Mouse (Mus musculus) small intestine, adult 2 months (tissue): ENCODE data around the gene Eral1. TPM values are rescaled to one million over a fixed set of nuclear protein-coding genes. Genes with fewer than 3 reads are reported as not detected.

Source experiments
- H3K27ac ChIP-seq: fragments of 200-500 bp; 2 replicates; pipeline ENCODE4 v1.5.1; 2012; ENCODE audit warnings: low read depth, low read length, control low read depth, inconsistent platforms; ENCODE audit not compliant: insufficient read depth
- H3K27me3 ChIP-seq: fragments of 200-500 bp; 2 replicates; pipeline ENCODE4 v1.6.1; 2012; ENCODE audit warnings: mild to moderate bottlenecking, moderate library complexity, low read length, inconsistent platforms; ENCODE audit not compliant: control insufficient read depth, insufficient read depth
- H3K36me3 ChIP-seq: fragments of 200-500 bp; 2 replicates; pipeline ENCODE4 v1.6.1; 2012; ENCODE audit warnings: mild to moderate bottlenecking, low read length, control low read depth, inconsistent platforms; ENCODE audit not compliant: control insufficient read depth, insufficient read depth
- H3K4me1 ChIP-seq: fragments of 200-500 bp; 2 replicates; pipeline ENCODE4 v1.6.1; 2012; ENCODE audit warnings: low read length, inconsistent platforms, mixed read lengths; ENCODE audit not compliant: control insufficient read depth, insufficient read depth, insufficient read length
- H3K4me3 ChIP-seq: fragments of 200-500 bp; 2 replicates; pipeline ENCODE4 v1.5.1; 2012; ENCODE audit warnings: low read depth, mild to moderate bottlenecking, control low read depth, inconsistent platforms, low read length, moderate library complexity
- CTCF ChIP-seq: fragments of 200-500 bp; IDR thresholded peaks from 2 replicates; pipeline ENCODE4 v1.5.1; 2012; ENCODE audit warnings: low read depth, mild to moderate bottlenecking, control low read depth, inconsistent platforms, low read length, moderate library complexity, mixed read lengths; ENCODE audit not compliant: insufficient replicate concordance, insufficient read length; ENCODE audit errors: extremely low read depth
- POLR2A ChIP-seq: fragments of 200-500 bp; IDR thresholded peaks from 2 replicates; pipeline ENCODE4 v1.6.1; 2012; ENCODE audit warnings: low read depth, mild to moderate bottlenecking, control low read depth, inconsistent platforms, low read length, moderate library complexity
- WGBS: fragments of 180-500 bp; shearing (Covaris S2); methylation state at CpG from one replicate; pipeline ENCODE4 v1.1.7; 2018; 5-methylcytosine and 5-hydroxymethylcytosine counted together
- polyA plus RNA-seq: library from polyadenylated mRNA; depleted of rRNA; stranded (reverse); fragments of >200 nt; gene quantifications from 2 replicates; pipeline ENCODE4 v1.2.3, GENCODE M21; 2012

Gene Eral1
- polyA plus RNA-seq, 1 experiment, result 17.3 TPM

DNA sequence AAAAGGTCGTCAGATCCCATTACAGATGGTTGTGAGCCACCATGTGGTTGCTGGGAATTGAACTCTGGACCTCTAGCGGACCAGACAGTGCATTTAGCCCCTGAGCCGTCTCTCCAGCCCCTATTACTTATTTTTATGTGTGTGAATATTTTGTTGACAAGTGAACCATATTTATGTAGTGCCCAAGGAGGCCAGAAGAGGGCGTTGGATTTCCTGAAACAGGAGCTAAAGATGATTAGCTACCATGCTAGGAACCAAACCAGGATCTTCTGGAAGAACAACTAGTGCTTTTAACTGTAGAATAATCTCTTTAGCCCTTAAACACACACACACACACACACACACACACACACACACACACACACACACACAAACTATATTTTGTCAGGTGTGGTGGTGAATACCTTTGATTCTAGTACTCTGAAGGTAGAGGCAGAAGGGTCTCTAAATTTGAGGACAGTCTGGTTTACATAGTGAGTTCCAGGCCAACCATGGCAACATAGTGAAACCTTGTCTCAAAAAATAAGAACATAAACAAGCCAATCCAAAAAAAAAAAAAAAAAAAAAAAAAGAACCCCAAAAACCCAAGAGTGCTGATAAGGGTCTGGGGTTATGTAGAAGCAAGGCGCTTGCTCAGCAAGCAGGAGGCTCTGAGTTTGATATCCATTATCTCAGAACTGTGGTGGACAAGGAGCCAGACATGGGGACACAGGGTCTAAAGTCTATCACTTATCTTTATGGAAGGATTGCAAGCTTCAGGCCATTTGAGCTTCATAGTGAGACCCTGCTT, 23.0 kb upstream of the Eral1 start:
- H3K27me3 ChIP-seq, result no peaks in the 10 kb centered on the region
- no peak for TF ChIP-seq CTCF
- TF ChIP-seq POLR2A, result no peak
- no peak overlapping the region for H3K27ac ChIP-seq
- peaks cover 6% of the 10 kb centered on the region; the same call in 1 of the 2 replicates for H3K4me1 ChIP-seq
- WGBS, result 44% methylated on average over 5 of the region's 5 CpGs
- H3K36me3 ChIP-seq, result no peaks in the 10 kb centered on the region
- no peak overlapping the region for H3K4me3 ChIP-seq

DNA sequence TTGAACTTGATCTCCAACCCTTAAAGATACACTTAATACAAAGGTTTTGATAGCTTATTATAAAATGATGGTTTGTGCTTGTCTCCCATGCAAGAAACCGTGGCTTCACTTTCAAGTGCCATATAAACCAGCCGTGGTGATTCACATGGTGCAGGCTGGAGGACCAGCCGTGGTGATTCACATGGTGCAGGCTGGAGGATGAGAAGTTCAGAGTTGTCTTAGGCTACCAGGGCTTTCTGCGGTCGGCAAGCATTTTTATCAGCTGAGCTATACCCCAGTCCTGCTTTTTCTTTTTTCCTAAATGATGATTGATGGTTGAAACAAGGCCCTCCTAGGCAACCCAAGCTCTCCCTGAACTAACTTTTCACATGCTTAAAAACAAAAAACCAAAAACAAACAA, 22.0 kb upstream of the Eral1 start:
- Histone ChIP-seq H3K27ac (no peak overlapping the region), H3K36me3 (no peaks in the 10 kb centered on the region), H3K4me1 (peaks cover 6% of the 10 kb centered on the region; the same call in 1 of the 2 replicates), H3K4me3 (no peak overlapping the region), H3K27me3 (no peaks in the 10 kb centered on the region)
- no peak for TF ChIP-seq POLR2A
- no peak for TF ChIP-seq CTCF
- 85% methylated on average over 5 of the region's 5 CpGs for WGBS

GRCm38 (mm10) chr11:78100746-78101145, 20.6 kb upstream of the Eral1 start:
- Histone ChIP-seq H3K27me3 (no peaks in the 10 kb centered on the region), H3K27ac (no peak overlapping the region), H3K4me3 (no peak overlapping the region), H3K36me3 (no peaks in the 10 kb centered on the region), H3K4me1 (peaks cover 6% of the 10 kb centered on the region; the same call in 1 of the 2 replicates)
- TF ChIP-seq CTCF, result no peak
- TF ChIP-seq POLR2A, result no peak
- WGBS, result 87% methylated on average over 11 of the region's 11 CpGs

DNA sequence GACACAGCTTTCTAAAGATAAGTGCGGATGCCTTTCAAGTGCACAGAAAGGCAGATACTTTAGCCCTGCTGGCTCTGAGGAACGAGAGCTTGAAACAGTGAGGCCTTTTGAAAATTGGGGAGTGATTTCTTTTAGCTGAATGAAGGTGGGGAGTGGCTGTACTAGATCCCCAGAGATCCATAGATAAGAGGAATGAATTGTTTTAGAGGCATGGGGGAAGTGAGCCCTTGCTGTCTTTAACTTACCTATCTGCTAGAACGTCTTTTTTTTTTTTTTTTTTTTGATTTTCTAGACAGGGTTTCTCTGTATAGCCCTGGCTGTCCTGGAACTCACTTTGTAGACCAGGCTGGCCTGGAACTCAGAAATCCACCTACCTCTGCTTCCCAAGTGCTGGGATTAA, 16.9 kb upstream of the Eral1 start:
- H3K27ac ChIP-seq, result no peak overlapping the region
- no peaks in the 10 kb centered on the region for H3K36me3 ChIP-seq
- 52% methylated on average over 3 of the region's 3 CpGs for WGBS
- H3K27me3 ChIP-seq, result no peaks in the 10 kb centered on the region
- TF ChIP-seq POLR2A, result no peak
- no peak for TF ChIP-seq CTCF
- H3K4me3 ChIP-seq, result no peak overlapping the region
- H3K4me1 ChIP-seq, result peaks cover 3% of the 10 kb centered on the region; the same call in 1 of the 2 replicates

- TF ChIP-seq CTCF (no peak), POLR2A (no peak)
- peak overlapping the region; percentile 89 for H3K4me3 ChIP-seq
- no peaks in the 10 kb centered on the region for H3K27me3 ChIP-seq
- H3K4me1 ChIP-seq, result peaks cover 3% of the 10 kb centered on the region; the same call in 1 of the 2 replicates
- H3K36me3 ChIP-seq, result no peaks in the 10 kb centered on the region
- H3K27ac ChIP-seq, result no peak overlapping the region
- 11% methylated on average over 5 of the region's 5 CpGs for WGBS
Observed at GRCm38 (mm10) chr11:78095144-78095516, 14.9 kb upstream of the Eral1 start.

GRCm38 (mm10) chr11:78094504-78095143, 14.4 kb upstream of the Eral1 start, which contains the start of gene Fam222b:
Fam222b (plus strand) TSS chr11:78094660.
- TF ChIP-seq CTCF, result no peak
- TF ChIP-seq POLR2A, result peak; percentile 71
- Histone ChIP-seq H3K4me3 (peak within 1 kb of the TSS; percentile 89), H3K4me1 (peaks cover 3% of the 10 kb centered on the region; the same call in 1 of the 2 replicates), H3K27ac (peak within 1 kb of the TSS; percentile 28), H3K27me3 (no peaks in the 10 kb centered on the region), H3K36me3 (no peaks in the 10 kb centered on the region)
- under 1% methylated on average over 38 of the region's 38 CpGs for WGBS

DNA sequence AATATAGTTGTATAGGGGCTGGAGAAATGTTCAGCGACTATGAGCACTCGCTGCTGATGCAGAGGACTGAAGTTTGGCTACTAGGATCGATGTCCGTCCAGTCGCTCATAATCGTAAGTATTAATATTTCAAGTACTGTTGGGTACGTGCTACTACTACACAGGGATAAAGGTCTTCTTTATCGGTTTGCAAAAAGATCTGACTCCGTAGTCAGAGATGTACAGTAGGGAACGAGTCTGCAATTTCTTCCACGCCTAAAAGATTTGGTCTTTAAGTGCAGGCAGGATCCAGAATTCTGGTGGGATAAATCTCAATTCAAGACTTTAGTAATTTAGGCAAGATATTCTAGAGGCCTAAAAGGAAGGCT, 13.9 kb upstream of the Eral1 start:
- 26% methylated on average over 11 of the region's 11 CpGs for WGBS
- Histone ChIP-seq H3K36me3 (no peaks in the 10 kb centered on the region), H3K4me3 (peak overlapping the region; percentile 89), H3K27me3 (no peaks in the 10 kb centered on the region), H3K27ac (no peak overlapping the region), H3K4me1 (peaks cover 3% of the 10 kb centered on the region; the same call in 1 of the 2 replicates)
- TF ChIP-seq POLR2A (no peak), CTCF (no peak)
